Comparison of ENCODE assay signal across 9 mouse cellular contexts in genomic region chr4:155654456-155655298, GRCm38 (mm10). TPM values are rescaled to one million over a fixed set of nuclear protein-coding genes. Genes with fewer than 3 reads are reported as not detected.
A peak's percentile ranks its signal among the peaks of the same experiment; 100 is the strongest.
DNase-seq lines count a peak whose midpoint lies in the region; ATAC-seq and TF ChIP-seq lines count a peak whose summit lies in the region.
"Had no signal": no experiment of that assay in that cellular context is flagged by ENCODE, and none has a peak within 500 bp of the region (broad histone marks: within the 10 kb centered on the region; RNA-seq: fewer than 3 reads in every experiment).

No protein-coding gene starts in this region.

- peaks cover 47% of the 10 kb centered on the region for H3K36me3 ChIP-seq in hindbrain, embryonic 15.5 days
- peaks cover 19% of the 10 kb centered on the region for H3K36me3 ChIP-seq in liver, embryonic 15.5 days (replicated peaks)

- H3K9ac ChIP-seq in hindbrain, embryonic 15.5 days: no peak overlapping the region
- H3K9ac ChIP-seq in liver, embryonic 15.5 days: no peak overlapping the region

- no peak; the same call in 1 of the 2 replicates for TF ChIP-seq POLR2A in embryonic fibroblast, embryonic 13.5 days (IDR thresholded peaks at IDR 0.05; ENCODE audit: low read depth, low read length)

- H3K4me3 ChIP-seq in embryonic fibroblast, embryonic 13.5 days (ENCODE audit: insufficient read depth, low read length): peak overlapping the region; percentile 25
- H3K4me3 ChIP-seq in hindbrain, embryonic 15.5 days: peak overlapping the region; percentile 27
- H3K4me3 ChIP-seq in liver, embryonic 15.5 days (replicated peaks): peak overlapping the region; percentile 42

- H3K27ac ChIP-seq in embryonic fibroblast, embryonic 13.5 days (ENCODE audit: insufficient read depth, low read length): no peak overlapping the region
- no peak overlapping the region for H3K27ac ChIP-seq in hindbrain, embryonic 15.5 days (replicated peaks)
- no peak overlapping the region for H3K27ac ChIP-seq in liver, embryonic 15.5 days (replicated peaks)

- H3K4me2 ChIP-seq in hindbrain, embryonic 15.5 days: peak overlapping the region; percentile 71
- H3K4me2 ChIP-seq in liver, embryonic 15.5 days: peak overlapping the region; percentile 67

- peak; percentile 49 for DNase-seq in adrenal gland, adult 2 months
- DNase-seq in adrenal gland, adult (ENCODE audit: inconsistent age in 2 of 2, low spot score in 1 of 2): no peak
- DNase-seq in natural killer cell, adult 2 months (ENCODE audit: low spot score in 2 of 2): peak; percentile 28 to 51
- peak; percentile 24 for DNase-seq in urinary bladder, postnatal 10 days (ENCODE audit: low spot score)

- peaks cover 64% of the 10 kb centered on the region for H3K27me3 ChIP-seq in hindbrain, embryonic 15.5 days
- H3K27me3 ChIP-seq in liver, embryonic 15.5 days: peaks cover 62% of the 10 kb centered on the region

- H3K9me3 ChIP-seq in hindbrain, embryonic 15.5 days: no peaks in the 10 kb centered on the region
- H3K9me3 ChIP-seq in liver, embryonic 15.5 days (replicated peaks): no peaks in the 10 kb centered on the region

- 5% methylated on average over 52 of the region's 52 CpGs for WGBS in hindbrain, embryonic 15.5 days
- 4% methylated on average over 52 of the region's 52 CpGs for WGBS in liver, embryonic 15.5 days (ENCODE audit: insufficient replicate concordance)

- TF ChIP-seq CTCF in embryonic fibroblast, embryonic 13.5 days (IDR thresholded peaks at IDR 0.05; ENCODE audit: borderline replicate concordance, insufficient read depth, low read length): no peak

- no peaks in the 10 kb centered on the region; the same call in none of the 2 replicates for H3K4me1 ChIP-seq in embryonic fibroblast, embryonic 13.5 days (ENCODE audit: control insufficient read depth, insufficient read depth, low read length)
- H3K4me1 ChIP-seq in hindbrain, embryonic 15.5 days (replicated peaks): peaks cover 32% of the 10 kb centered on the region
- H3K4me1 ChIP-seq in liver, embryonic 15.5 days (replicated peaks): peaks cover 30% of the 10 kb centered on the region

- ATAC-seq in activated CD4-positive, CD25-positive, alpha-beta regulatory T cell, adult 4 months: peak; percentile 71
- peak; percentile 43 for ATAC-seq in hindbrain, embryonic 15.5 days (ENCODE audit: low FRiP score, low read depth)
- ATAC-seq in liver, embryonic 15.5 days (ENCODE audit: insufficient read depth): no peak; the same call in 1 of the 2 replicates

RNA-seq across cellular contexts. Expression of gene Mmp23, which starts 1.5 kb away (rescaled TPM):
- total RNA-seq in adrenal gland, adult 2 months (2021): 1 to 10 TPM; 5.2 to 7.6 TPM
- polyA plus RNA-seq in adrenal gland, adult 2 months (2012; rRNA removed): 23.2 and 23.9 TPM in 2 replicates
- polyA plus RNA-seq in activated CD4-positive, CD25-positive, alpha-beta regulatory T cell, adult 4 months (2017; shearing (Covaris generic)): not detected
- 80.7 and 93.1 TPM in 2 replicates for polyA plus RNA-seq in embryonic fibroblast, embryonic 13.5 days (2011; ENCODE audit: insufficient read length, low read depth, missing spikeins)
- polyA plus RNA-seq in hindbrain, embryonic 15.5 days (2015; fragmentation: Nextera tagmentation; extraction: Ambion mirVana): 4.7 and 6.5 TPM in 2 replicates
- 4.9 TPM in 2 replicates for polyA plus RNA-seq in liver, embryonic 15.5 days (2015; fragmentation: Nextera tagmentation; extraction: Ambion mirVana)

RNA-seq across cellular contexts. Expression of gene Gm10563, which starts 9.5 kb away (rescaled TPM):
- not detected for total RNA-seq in adrenal gland, adult 2 months (2021)
- not detected in 2 replicates for polyA plus RNA-seq in adrenal gland, adult 2 months (2012; rRNA removed)
- not detected for polyA plus RNA-seq in activated CD4-positive, CD25-positive, alpha-beta regulatory T cell, adult 4 months (2017; shearing (Covaris generic))
- not detected in 2 replicates for polyA plus RNA-seq in embryonic fibroblast, embryonic 13.5 days (2011; ENCODE audit: insufficient read length, low read depth, missing spikeins)
- polyA plus RNA-seq in hindbrain, embryonic 15.5 days (2015; fragmentation: Nextera tagmentation; extraction: Ambion mirVana): not detected in 2 replicates
- polyA plus RNA-seq in liver, embryonic 15.5 days (2015; fragmentation: Nextera tagmentation; extraction: Ambion mirVana): not detected in 2 replicates
- total RNA-seq: layer of hippocampus, postnatal 36 days had no signal

RNA-seq across cellular contexts. Expression of gene Mib2, which starts 14.3 kb away (rescaled TPM):
- 10 to 100 TPM; 40.8 to 50.9 TPM for total RNA-seq in adrenal gland, adult 2 months (2021)
- polyA plus RNA-seq in adrenal gland, adult 2 months (2012; rRNA removed): 110 and 117 TPM in 2 replicates
- polyA plus RNA-seq in activated CD4-positive, CD25-positive, alpha-beta regulatory T cell, adult 4 months (2017; shearing (Covaris generic)): 1 to 10 TPM; 2.2 to 6.4 TPM
- polyA plus RNA-seq in embryonic fibroblast, embryonic 13.5 days (2011; ENCODE audit: insufficient read length, low read depth, missing spikeins): 17.2 and 21.1 TPM in 2 replicates
- 50.6 and 62.2 TPM in 2 replicates for polyA plus RNA-seq in hindbrain, embryonic 15.5 days (2015; fragmentation: Nextera tagmentation; extraction: Ambion mirVana)
- 3.8 and 5.2 TPM in 2 replicates for polyA plus RNA-seq in liver, embryonic 15.5 days (2015; fragmentation: Nextera tagmentation; extraction: Ambion mirVana)

RNA-seq across cellular contexts. Expression of gene Cdk11b, which starts 30.0 kb away (rescaled TPM):
- total RNA-seq in adrenal gland, adult 2 months (2021): 10 to 100 TPM; 41.6 to 46.7 TPM
- 11.9 and 18.9 TPM in 2 replicates for polyA plus RNA-seq in adrenal gland, adult 2 months (2012; rRNA removed)
- 10 to 100 TPM; 74.7 to 99.8 TPM for polyA plus RNA-seq in activated CD4-positive, CD25-positive, alpha-beta regulatory T cell, adult 4 months (2017; shearing (Covaris generic))
- polyA plus RNA-seq in embryonic fibroblast, embryonic 13.5 days (2011; ENCODE audit: insufficient read length, low read depth, missing spikeins): 75.2 and 77.0 TPM in 2 replicates
- 49.3 and 53.0 TPM in 2 replicates for polyA plus RNA-seq in hindbrain, embryonic 15.5 days (2015; fragmentation: Nextera tagmentation; extraction: Ambion mirVana)
- polyA plus RNA-seq in liver, embryonic 15.5 days (2015; fragmentation: Nextera tagmentation; extraction: Ambion mirVana): 18.6 and 19.9 TPM in 2 replicates

RNA-seq across cellular contexts. Expression of gene Fndc10, which starts 39.5 kb away (rescaled TPM):
- 10 to 100 TPM; 42.6 to 65.1 TPM for total RNA-seq in adrenal gland, adult 2 months (2021)
- polyA plus RNA-seq in adrenal gland, adult 2 months (2012; rRNA removed): 247 and 266 TPM in 2 replicates
- 1 to 10 TPM; 1.2 to 1.9 TPM for polyA plus RNA-seq in activated CD4-positive, CD25-positive, alpha-beta regulatory T cell, adult 4 months (2017; shearing (Covaris generic))
- polyA plus RNA-seq in embryonic fibroblast, embryonic 13.5 days (2011; ENCODE audit: insufficient read length, low read depth, missing spikeins): 11.1 and 16.1 TPM in 2 replicates
- polyA plus RNA-seq in hindbrain, embryonic 15.5 days (2015; fragmentation: Nextera tagmentation; extraction: Ambion mirVana): 17.2 and 20.6 TPM in 2 replicates
- polyA plus RNA-seq in liver, embryonic 15.5 days (2015; fragmentation: Nextera tagmentation; extraction: Ambion mirVana): 0.24 and 0.48 TPM in 2 replicates

Comparison
In these comparisons a context has a peak if more than half of its experiments do, and no peak if none do; other contexts are left out.
1. DNase-seq: peak in adrenal gland, adult 2 months (single experiment), natural killer cell, adult 2 months (2 of 2) and urinary bladder, postnatal 10 days (single experiment); none in adrenal gland, adult (0 of 2).
2. Peak in every context shown above with its lines, with median percentiles within 50 percentile points of each other: H3K4me3 ChIP-seq.